Mouse (Mus musculus) cerebellum, adult 9-11 months (tissue): ENCODE data around the gene Plek.

Source experiments
- DNase-seq: peaks from one replicate; pipeline ENCODE4 v3.0.0; 2022

Plek gene

GRCm38 (mm10) chr11:16943016-16943415, 109.2 kb downstream of the Plek start:
- no peak for DNase-seq

DNA sequence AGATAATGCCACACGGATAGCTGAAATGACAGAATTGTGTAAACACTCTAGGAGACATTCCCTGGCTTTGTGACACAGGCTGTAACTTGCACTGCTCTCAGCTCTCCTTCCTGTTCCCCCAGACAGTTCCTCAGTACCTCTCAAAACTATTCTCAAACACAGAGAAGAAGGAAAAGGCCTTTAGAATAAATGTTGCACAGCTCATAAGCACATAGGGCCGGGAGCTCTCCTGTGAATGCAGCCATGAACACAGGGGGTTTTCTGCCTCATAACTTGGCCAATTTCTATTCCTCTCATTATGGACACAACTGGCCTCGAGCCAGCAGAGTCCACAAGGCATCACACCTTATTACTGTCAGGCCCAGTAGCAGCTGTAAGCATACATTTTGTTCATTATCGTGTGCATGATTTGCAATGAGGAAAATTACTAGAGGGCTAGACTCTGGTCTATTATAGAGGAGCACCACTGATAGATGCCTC, 110.2 kb downstream of the Plek start:
- DNase-seq: no peak

- DNase-seq: no peak
These were observed 110.9 kb downstream of the Plek start for GRCm38 (mm10) chr11:16941103-16941793.

DNA sequence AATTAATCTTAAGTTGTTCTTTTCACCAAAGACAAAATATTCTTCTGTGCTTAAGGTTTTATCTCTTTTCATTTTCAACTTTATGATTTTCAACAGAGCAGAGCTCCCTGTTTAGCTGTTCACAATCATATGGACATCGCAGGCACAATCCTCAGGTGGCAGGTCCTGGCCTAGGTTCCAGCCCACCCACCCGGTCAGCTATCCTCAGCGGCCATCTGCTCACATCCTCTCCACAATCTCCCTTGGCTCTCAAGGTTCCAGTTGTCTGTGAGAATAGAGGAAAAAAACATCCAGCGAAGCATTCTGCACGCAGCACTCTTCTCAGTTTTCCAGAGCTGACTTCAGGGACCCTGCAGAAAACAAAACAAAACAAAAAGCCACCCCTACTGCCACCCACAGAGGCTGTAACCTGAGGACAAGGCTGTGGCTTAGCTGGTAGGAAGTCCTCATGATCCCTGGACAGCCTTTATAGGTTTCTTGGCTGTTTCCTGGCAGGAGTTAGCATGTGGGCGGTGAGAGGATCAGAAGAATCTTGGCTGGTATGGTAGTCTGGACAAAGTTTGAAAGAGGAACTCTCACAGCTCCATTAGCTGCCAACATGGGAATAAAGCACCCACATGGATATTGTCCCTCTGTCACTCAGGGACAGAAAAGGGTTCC, 116.5 kb downstream of the Plek start:
- DNase-seq: no peak

DNA sequence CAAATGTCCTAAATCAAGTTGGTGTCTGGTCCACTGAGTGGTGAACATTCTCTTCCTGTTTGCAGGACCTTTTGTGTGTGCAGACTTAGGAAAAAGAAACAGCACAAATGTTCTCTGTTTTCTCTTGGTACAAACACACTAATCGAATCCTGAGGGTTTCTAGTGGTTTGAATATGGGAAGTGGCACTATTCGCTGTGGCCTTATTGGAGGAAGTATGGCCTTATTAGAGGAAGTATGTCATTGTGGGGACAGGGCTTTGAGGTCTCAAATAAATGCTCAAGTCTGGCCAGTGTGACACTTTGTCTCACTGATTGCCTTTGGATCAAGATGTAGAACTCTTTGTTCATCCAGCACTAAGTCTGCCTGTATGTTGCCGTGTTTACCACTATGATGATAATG, 120.0 kb downstream of the Plek start:
- DNase-seq: no peak
